Mouse (Mus musculus): Measurements from ENCODE around the gene Mecom.

DNA sequence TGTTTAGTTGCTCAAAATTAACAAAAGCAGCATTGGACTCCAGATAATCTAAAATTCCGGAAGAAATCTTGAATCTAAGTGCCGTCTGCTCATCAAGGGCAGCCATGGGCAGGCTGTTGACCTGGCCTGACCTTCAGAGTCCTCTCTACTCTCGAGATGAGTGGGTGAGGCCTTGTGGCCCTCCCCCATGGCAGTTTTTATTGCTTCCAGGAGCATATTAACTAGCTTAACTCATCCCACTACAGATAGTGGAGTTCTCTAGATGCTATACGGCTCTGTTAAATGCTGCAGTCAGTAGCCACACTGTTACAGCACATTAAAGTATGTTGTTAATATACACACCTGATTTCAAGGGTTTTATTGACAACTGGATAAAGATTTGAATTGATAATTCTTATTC is 333.2 kb downstream of the Mecom start:
- TF ChIP-seq CTCF (IDR thresholded peaks at IDR 0.05; ENCODE audit: control insufficient read depth, insufficient read depth, insufficient replicate concordance, low read depth, low read length) (no peak), POLR2A (IDR thresholded peaks at IDR 0.05; ENCODE audit: control insufficient read depth, low read depth, low read length) (no peak)
